Mouse (Mus musculus) intestine, embryonic 14.5 days (tissue): ENCODE measurements around the gene Coa3. TPM values are rescaled to one million over a fixed set of nuclear protein-coding genes. Genes with fewer than 3 reads are reported as not detected.
"Not testable (repeated sequence)": the region's sequence is repeated elsewhere in the genome, so short reads cannot be mapped to it uniquely, and the experiment has no call there.

Experiments
- ATAC-seq: fragments of 200-750 bp; cut with Nextera tagmentation; replicated peaks from 2 replicates; pipeline ENCODE4 v1.8.0; 2017; ENCODE audit warnings: low read depth, moderate number of reproducible peaks, moderate TSS enrichment, moderate library complexity; ENCODE audit not compliant: low FRiP score, low TSS enrichment
- DNase-seq: peaks from one replicate; pipeline ENCODE4 v3.0.0-alpha.2; 2018; ENCODE audit warnings: low spot score
- H3K27ac ChIP-seq: fragments of 300-500 bp; sonication (generic); 2 replicates; pipeline ENCODE4 v1.5.1; 2014; ENCODE audit warnings: low read depth, mild to moderate bottlenecking, control low read depth
- H3K27me3 ChIP-seq: fragments of 300-500 bp; sonication (generic); replicated peaks from 2 replicates; pipeline ENCODE4 v1.6.1; 2014; ENCODE audit warnings: low read length, control low read depth; ENCODE audit not compliant: control insufficient read depth, insufficient read depth
- H3K36me3 ChIP-seq: fragments of 300-500 bp; sonication (generic); 2 replicates; pipeline ENCODE4 v1.6.1; 2014; ENCODE audit warnings: low read length, control low read depth; ENCODE audit not compliant: control insufficient read depth, insufficient read depth
- H3K4me1 ChIP-seq: fragments of 300-500 bp; sonication (generic); replicated peaks from 2 replicates; pipeline ENCODE4 v1.6.1; 2014; ENCODE audit warnings: low read length, control low read depth, mixed read lengths; ENCODE audit not compliant: control insufficient read depth, insufficient read depth
- H3K4me2 ChIP-seq: fragments of 300-500 bp; sonication (generic); 2 replicates; pipeline ENCODE4 v1.6.1; 2014; ENCODE audit warnings: low read length
- H3K4me3 ChIP-seq: fragments of 300-500 bp; sonication (generic); 2 replicates; pipeline ENCODE4 v1.5.1; 2014; ENCODE audit warnings: low read depth, low read length, control low read depth, mixed read lengths
- H3K9ac ChIP-seq: fragments of 300-500 bp; sonication (generic); 2 replicates; pipeline ENCODE4 v1.6.1; 2014; ENCODE audit warnings: mild to moderate bottlenecking, low read length
- H3K9me3 ChIP-seq: fragments of 300-500 bp; sonication (generic); 2 replicates; pipeline ENCODE4 v1.6.1; 2016; ENCODE audit warnings: low read length, control low read depth; ENCODE audit not compliant: control insufficient read depth
- WGBS: fragments of 180-500 bp; shearing (Covaris S2); extraction: QIAGEN DNeasy Blood & Tissue Kit; methylation state at CpG from one replicate; pipeline ENCODE4 v1.1.7; 2014; 5-methylcytosine and 5-hydroxymethylcytosine counted together
- polyA plus RNA-seq: library from polyadenylated mRNA; unstranded; fragments of >200 nt; fragmentation: Nextera tagmentation; extraction: Ambion mirVana; gene quantifications from 2 replicates; pipeline ENCODE4 v1.2.1, GENCODE M21; 2014

Coa3 gene
- polyA plus RNA-seq, result 260 and 265 TPM in 2 replicates

GRCm38 (mm10) chr11:101278223-101279192 lies at the start of gene Coa3, which contains the start of gene Cntd1:
TSS of gene Coa3 (minus strand) at chr11:101279114.
TSS of gene Cntd1 (plus strand) at chr11:101279012.
- Histone ChIP-seq H3K27me3 (no peaks in the 10 kb centered on the region), H3K4me2 (peak within 1 kb of the TSS; percentile 95), H3K27ac (peak within 1 kb of the TSS; percentile 65), H3K9me3 (no peaks in the 10 kb centered on the region), H3K9ac (peak within 1 kb of the TSS; percentile 72), H3K36me3 (peaks cover 14% of the 10 kb centered on the region; the same call in 1 of the 2 replicates), H3K4me1 (peaks cover 29% of the 10 kb centered on the region), H3K4me3 (peak within 1 kb of the TSS; percentile 80)
- DNase-seq (peak; percentile 89), ATAC-seq (peak; percentile 92)
- WGBS, result 8% methylated on average over 45 of the region's 45 CpGs

GRCm38 (mm10) chr11:101327311-101327710 lies 48.4 kb upstream of the Coa3 start:
- no peak for ATAC-seq
- Histone ChIP-seq H3K27ac (no peak overlapping the region), H3K4me2 (no peak overlapping the region), H3K27me3 (no peaks in the 10 kb centered on the region), H3K4me3 (no peak overlapping the region), H3K4me1 (no peaks in the 10 kb centered on the region), H3K36me3 (peaks cover 42% of the 10 kb centered on the region), H3K9me3 (no peaks in the 10 kb centered on the region), H3K9ac (no peak overlapping the region)
- no peak for DNase-seq
- 43% methylated on average over 3 of the region's 3 CpGs for WGBS

GRCm38 (mm10) chr11:101326147-101326546 lies 47.2 kb upstream of the Coa3 start:
- no peak overlapping the region for H3K4me3 ChIP-seq
- H3K36me3 ChIP-seq, result peaks cover 53% of the 10 kb centered on the region
- DNase-seq (no peak), ATAC-seq (no peak)
- H3K4me2 ChIP-seq, result no peak overlapping the region
- no peak overlapping the region for H3K27ac ChIP-seq
- no peaks in the 10 kb centered on the region for H3K4me1 ChIP-seq
- H3K9me3 ChIP-seq, result no peaks in the 10 kb centered on the region
- WGBS, result 87% methylated on average over 11 of the region's 11 CpGs
- no peak overlapping the region for H3K9ac ChIP-seq
- H3K27me3 ChIP-seq, result no peaks in the 10 kb centered on the region

GRCm38 (mm10) chr11:101325201-101325600 lies 46.3 kb upstream of the Coa3 start:
- not testable (repeated sequence) for H3K4me2 ChIP-seq, DNase-seq, H3K27me3 ChIP-seq, H3K9me3 ChIP-seq, H3K27ac ChIP-seq, H3K9ac ChIP-seq, H3K4me1 ChIP-seq, H3K4me3 ChIP-seq, ATAC-seq
- peaks cover 63% of the 10 kb centered on the region for H3K36me3 ChIP-seq
- WGBS, result 95% methylated on average over 11 of the region's 11 CpGs

DNA sequence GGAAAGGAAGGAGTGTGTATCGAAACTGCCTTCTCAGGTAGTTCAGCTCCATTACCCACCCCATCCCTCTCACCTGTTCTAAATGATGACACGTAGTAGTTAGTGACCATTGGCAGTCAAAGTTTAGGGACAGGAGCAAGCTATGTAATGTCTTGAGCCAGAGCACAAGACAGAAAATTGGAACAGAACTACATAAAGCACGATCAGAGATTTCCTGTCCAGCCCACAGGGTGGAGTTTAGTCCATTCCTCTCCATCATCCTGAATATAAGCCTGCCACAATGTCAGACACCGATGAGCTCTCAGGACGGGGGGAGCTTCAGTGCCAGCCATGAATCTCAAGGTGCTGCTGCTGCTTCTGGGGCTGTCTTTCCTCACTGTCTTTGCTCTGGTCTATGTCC lies 45.8 kb upstream of the Coa3 start, which contains the start of gene Aoc2:
Gene Aoc2 (plus strand): TSS at position 301 of the 400 bp plus-strand sequence.
- no peaks in the 10 kb centered on the region for H3K27me3 ChIP-seq
- no peak within 1 kb of the TSS for H3K27ac ChIP-seq
- no peak within 1 kb of the TSS for H3K9ac ChIP-seq
- WGBS, result 79% methylated on average over 5 of the region's 5 CpGs
- peaks cover 67% of the 10 kb centered on the region for H3K36me3 ChIP-seq
- H3K4me3 ChIP-seq, result no peak within 1 kb of the TSS
- no peaks in the 10 kb centered on the region for H3K9me3 ChIP-seq
- no peak for ATAC-seq
- no peak for DNase-seq
- H3K4me1 ChIP-seq, result no peaks in the 10 kb centered on the region
- no peak within 1 kb of the TSS for H3K4me2 ChIP-seq

DNA sequence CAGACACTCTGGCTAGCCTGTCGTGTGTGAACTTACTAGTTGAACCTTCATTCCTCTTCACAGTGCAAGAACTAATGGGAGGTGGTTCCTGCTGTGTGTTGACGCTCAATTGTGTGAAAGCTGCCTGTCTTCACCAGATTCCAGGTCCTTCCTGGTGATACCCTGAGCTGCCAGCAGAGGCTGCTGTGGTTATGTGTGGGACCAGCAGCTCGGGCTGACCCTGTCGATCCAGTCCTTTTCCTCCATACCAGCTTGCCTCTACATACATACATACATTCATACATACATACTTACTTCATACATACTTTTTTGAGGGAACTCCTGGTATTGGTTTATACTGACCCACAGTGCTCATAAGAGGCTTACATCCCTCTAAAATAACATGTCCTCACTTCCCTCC lies 44.7 kb upstream of the Coa3 start:
- H3K9ac ChIP-seq, result no peak overlapping the region
- ATAC-seq (0 out of 2 replicates have a peak, but pooled peaks have one; percentile 44), DNase-seq (peak; percentile 88)
- H3K4me1 ChIP-seq, result no peaks in the 10 kb centered on the region
- H3K27ac ChIP-seq, result no peak overlapping the region
- no peaks in the 10 kb centered on the region for H3K27me3 ChIP-seq
- H3K36me3 ChIP-seq, result peaks cover 79% of the 10 kb centered on the region
- no peak overlapping the region for H3K4me3 ChIP-seq
- no peaks in the 10 kb centered on the region for H3K9me3 ChIP-seq
- H3K4me2 ChIP-seq, result no peak overlapping the region
- 13% methylated on average over 4 of the region's 4 CpGs for WGBS

- peak overlapping the region; percentile 85 for H3K27ac ChIP-seq
- H3K4me1 ChIP-seq, result peaks cover 6% of the 10 kb centered on the region; the same call in 1 of the 2 replicates
- peaks cover 36% of the 10 kb centered on the region for H3K36me3 ChIP-seq
- no peaks in the 10 kb centered on the region for H3K27me3 ChIP-seq
- ATAC-seq (peak; percentile 59), DNase-seq (no peak)
- peak overlapping the region; percentile 92 for H3K4me2 ChIP-seq
- H3K9me3 ChIP-seq, result no peaks in the 10 kb centered on the region
- peak overlapping the region; percentile 96 for H3K4me3 ChIP-seq
- peak overlapping the region; percentile 87 for H3K9ac ChIP-seq
- under 1% methylated on average over 17 of the region's 17 CpGs for WGBS
Measured at GRCm38 (mm10) chr11:101316501-101316917, 37.6 kb upstream of the Coa3 start.

- Histone ChIP-seq H3K36me3 (peaks cover 30% of the 10 kb centered on the region), H3K27me3 (no peaks in the 10 kb centered on the region), H3K9me3 (no peaks in the 10 kb centered on the region), H3K4me1 (peaks cover 6% of the 10 kb centered on the region; the same call in 1 of the 2 replicates), H3K4me2 (peak within 1 kb of the TSS; percentile 92), H3K4me3 (peak within 1 kb of the TSS; percentile 96), H3K9ac (peak within 1 kb of the TSS; percentile 87), H3K27ac (peak within 1 kb of the TSS; percentile 85)
- ATAC-seq (peak; percentile 92), DNase-seq (peak; percentile 98)
- 0% methylated on average over 50 of the region's 62 CpGs for WGBS
Measured at GRCm38 (mm10) chr11:101315665-101316500, 37.0 kb upstream of the Coa3 start, which contains the start of gene Psme3. TSS of gene Psme3 (plus strand) at chr11:101316213.
